8 mouse cellular contexts compared by ENCODE assay signal in the genomic region with DNA sequence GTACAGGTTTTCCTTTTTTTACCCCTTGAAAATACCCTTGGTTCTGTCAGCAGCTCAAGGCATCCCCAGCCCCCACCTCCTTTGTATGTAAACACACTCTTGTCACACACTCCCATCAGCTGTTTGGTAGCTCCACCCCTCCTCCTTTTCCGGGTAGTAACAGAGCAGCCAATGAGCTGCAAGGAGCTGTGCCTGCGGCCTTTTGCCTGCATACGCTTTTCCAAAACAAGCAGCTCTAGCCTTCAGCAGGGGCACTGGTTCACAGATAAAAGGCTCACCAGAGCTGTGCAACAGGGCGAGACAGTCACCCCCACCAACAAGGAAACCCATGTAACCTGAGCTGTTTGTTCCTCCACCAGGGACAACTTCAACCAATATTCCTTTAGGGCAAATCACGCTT. TPM values are rescaled to one million over a fixed set of nuclear protein-coding genes. Genes with fewer than 3 reads are reported as not detected.
DNase-seq lines count a peak whose midpoint lies in the region; ATAC-seq and TF ChIP-seq lines count a peak whose summit lies in the region.

No protein-coding gene starts in this region.

- H3K4me1 ChIP-seq in hindbrain, postnatal 0 days (ENCODE audit: insufficient read depth, low read length), result peaks cover 9% of the 10 kb centered on the region; the same call in 1 of the 2 replicates

- no peaks in the 10 kb centered on the region; the same call in 1 of the 2 replicates for H3K36me3 ChIP-seq in hindbrain, postnatal 0 days (ENCODE audit: insufficient read depth, low read length)
- no peaks in the 10 kb centered on the region for H3K36me3 ChIP-seq in macrophage (ENCODE audit: inconsistent target)

- H3K27me3 ChIP-seq in hindbrain, postnatal 0 days (ENCODE audit: insufficient read depth, low read length), result no peaks in the 10 kb centered on the region

- no peak for TF ChIP-seq CTCF in gastrocnemius, adult 2 months (IDR thresholded peaks at IDR 0.05)
- no peak for TF ChIP-seq CTCF in hindbrain, postnatal 0 days (IDR thresholded peaks at IDR 0.05; ENCODE audit: low read depth)
- no peak for TF ChIP-seq CTCF in left cerebral cortex, adult 2 months (IDR thresholded peaks at IDR 0.05)

- ATAC-seq in common myeloid progenitor, adult 5-6 weeks (replicated peaks; ENCODE audit: low read depth, poor library complexity, severe bottlenecking), result peak; percentile 65
- ATAC-seq in hindbrain, postnatal 0 days, result peak; percentile 75

- H3K79me2 ChIP-seq in macrophage (ENCODE audit: inconsistent target), result peaks cover 69% of the 10 kb centered on the region

- peak overlapping the region; percentile 25 for H3K9ac ChIP-seq in hindbrain, postnatal 0 days (replicated peaks; ENCODE audit: low read length)

- H3K9me3 ChIP-seq in hindbrain, postnatal 0 days (ENCODE audit: low read length), result no peaks in the 10 kb centered on the region

- peak overlapping the region; percentile 95 for H3K27ac ChIP-seq in gastrocnemius, adult 2 months
- peak overlapping the region; percentile 84 for H3K27ac ChIP-seq in hindbrain, postnatal 0 days
- peak overlapping the region; percentile 78 for H3K27ac ChIP-seq in left cerebral cortex, adult 2 months
- peak overlapping the region; percentile 42 for H3K27ac ChIP-seq in macrophage

- DNase-seq in WW6 (ENCODE audit: low read depth, low spot score), result peak; percentile 49
- DNase-seq in gastrocnemius, adult 2 months, result peak; percentile 82
- peak; percentile 91 for DNase-seq in hindbrain, postnatal 0 days (ENCODE audit: low spot score)
- DNase-seq in left cerebral cortex, adult 2 months (ENCODE audit: extremely low spot score in 1 of 2, low spot score in 2 of 2), result peak; percentile 49 to 74
- peak; percentile 58 to 69 for DNase-seq in right cerebral cortex, adult 2 months (ENCODE audit: low spot score in 2 of 2)
- DNase-seq in urinary bladder, postnatal 10 days (ENCODE audit: low spot score), result peak; percentile 24

- WGBS in hindbrain, postnatal 0 days, result 2% methylated on average over 5 of the region's 5 CpGs
- WGBS in macrophage (ENCODE audit: missing documents), result 23% methylated on average over 5 of the region's 5 CpGs

- intact Hi-C loops in gastrocnemius, adult 2 months (cut with DNase I), result loop anchor here (5.0 kb wide), 2 partner anchors 42 to 58 kb away; no protein-coding TSS in a partner anchor
- intact Hi-C loops in left cerebral cortex, adult 2 months (cut with DNase I), result loop anchor here (10.0 kb wide), 1 partner anchor 696 kb away; the partner anchor contains the start of gene Tnpo3

- H3K4me3 ChIP-seq in gastrocnemius, adult 2 months, result peak overlapping the region; percentile 84
- peak overlapping the region; percentile 72 for H3K4me3 ChIP-seq in hindbrain, postnatal 0 days (ENCODE audit: low read length)
- peak overlapping the region; percentile 79 for H3K4me3 ChIP-seq in left cerebral cortex, adult 2 months
- no peak overlapping the region for H3K4me3 ChIP-seq in macrophage (ENCODE audit: inconsistent target)

- H3K4me2 ChIP-seq in hindbrain, postnatal 0 days (ENCODE audit: low read depth, low read length), result peak overlapping the region; percentile 94

RNA-seq across cellular contexts. Expression of gene Ube2h, which starts 4.0 kb away (rescaled TPM):
- total RNA-seq in common myeloid progenitor, adult 5-6 weeks (2017), result 11.2 and 14.1 TPM in 2 replicates
- 10 to 100 TPM; 39.6 to 81.2 TPM for total RNA-seq in gastrocnemius, adult 2 months (2021)
- 42.1 and 43.9 TPM in 2 replicates for total RNA-seq in hindbrain, postnatal 0 days (2014; rRNA removed)
- 40.3 and 41.6 TPM in 2 replicates for polyA plus RNA-seq in hindbrain, postnatal 0 days (2015; fragmentation: Nextera tagmentation; extraction: Ambion mirVana)
- total RNA-seq in left cerebral cortex, adult 2 months (2021), result 10 to 100 TPM; 90.5 to 92.1 TPM
- 10 to 100 TPM; 12.8 to 31.3 (median 18.8) TPM for total RNA-seq in macrophage (2018; cell fraction: chromatin; rRNA removed)
- 10 to 100 TPM; 24.0 to 60.3 (median 39.6) TPM for total RNA-seq in macrophage (2018; cell fraction: cytosol; rRNA removed)
- total RNA-seq in macrophage (2018; cell fraction: nucleus; rRNA removed), result 10 to 100 TPM; 23.0 to 51.9 (median 33.3) TPM
- 20.2 to 32.8 TPM (median 32.4 TPM) in 3 replicates for polyA plus RNA-seq in macrophage (2018)

Comparison
In these comparisons a context has a peak if more than half of its experiments do, and no peak if none do; other contexts are left out.
1. DNase-seq: peak in every context shown above with its lines; median percentile 91 in hindbrain, postnatal 0 days; 82 in gastrocnemius, adult 2 months; 64 in right cerebral cortex, adult 2 months; 62 in left cerebral cortex, adult 2 months; 49 in WW6; 24 in urinary bladder, postnatal 10 days.
2. H3K27ac ChIP-seq: peak in every context shown above with its lines; median percentile 95 in gastrocnemius, adult 2 months; 84 in hindbrain, postnatal 0 days; 78 in left cerebral cortex, adult 2 months; 42 in macrophage.